Mouse (Mus musculus) myocyte (in vitro differentiated cells): Measurements from ENCODE around the gene Tbp.

Experiments used
- MAX ChIP-seq: IDR thresholded peaks from one replicate; pipeline ENCODE4 v1.6.1; 2011; ENCODE audit warnings: low read depth, mild to moderate bottlenecking, control low read depth
- POLR2A ChIP-seq: IDR thresholded peaks from one replicate; pipeline ENCODE4 v1.6.1; 2011; ENCODE audit warnings: low read depth, mild to moderate bottlenecking, control low read depth, moderate library complexity; ENCODE audit not compliant: insufficient read length
- USF1 ChIP-seq: IDR thresholded peaks from one replicate; pipeline ENCODE4 v1.6.1; 2011; ENCODE audit warnings: low read depth, mild to moderate bottlenecking, control low read depth, moderate library complexity

DNA sequence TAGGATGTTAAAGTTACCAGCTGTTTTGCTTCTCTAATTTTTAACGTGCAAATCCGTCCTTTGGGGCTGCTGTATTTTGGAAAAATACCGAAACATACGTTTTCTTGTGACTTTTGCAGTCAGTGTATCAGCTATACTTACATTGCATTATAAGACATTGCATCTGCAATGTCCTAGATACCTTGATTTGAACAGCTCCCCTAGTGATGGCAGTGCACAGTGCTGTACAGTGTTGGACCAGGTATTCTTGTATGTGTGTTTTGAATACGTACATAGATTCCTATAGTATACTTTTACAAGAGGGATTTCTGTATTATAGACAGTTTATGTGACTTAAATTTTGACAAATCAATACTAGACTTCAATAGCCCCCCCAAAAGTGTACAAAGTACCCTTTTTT is 18.5 kb downstream of the Tbp start:
- no peak for TF ChIP-seq POLR2A
- TF ChIP-seq MAX = no peak
- TF ChIP-seq USF1 = no peak
